Mouse (Mus musculus) adrenal gland, adult 2 months (tissue): ENCODE measurements at regions not wholly inside any gene's neighbourhood (a gene's known extent, or its start where the extent isn't known, plus 50 kb on each side); places are given as distances from the start of the nearest gene placed in this dataset.
A peak's percentile ranks its signal among the peaks of the same experiment; 100 is the strongest.
"Not testable (repeated sequence)": the region's sequence is repeated elsewhere in the genome, so short reads cannot be mapped to it uniquely, and the experiment has no call there.

Source experiments
- DNase-seq: peaks from one replicate; pipeline ENCODE4 v3.0.0; 2021

DNA sequence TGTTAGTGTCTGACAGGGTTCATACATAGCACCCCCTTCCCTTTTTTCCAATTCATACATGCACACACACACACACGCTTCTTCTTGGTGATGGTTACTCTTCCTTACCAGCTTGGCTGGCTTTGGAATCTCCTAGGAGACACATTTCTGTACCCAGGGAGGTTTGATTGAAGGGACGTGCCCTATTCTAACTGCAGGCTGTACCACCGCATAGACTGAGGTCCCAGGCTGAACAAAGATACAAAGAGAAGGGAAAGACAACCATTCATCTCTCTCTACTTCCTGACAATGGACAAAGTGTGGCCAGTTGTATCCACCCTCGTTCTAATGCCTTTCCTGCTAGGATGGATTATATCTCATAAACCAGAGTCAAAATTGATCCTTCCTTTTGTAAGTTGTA lies 100.0 kb downstream of the Raet1d start:
- DNase-seq = not testable (repeated sequence)

GRCm38 (mm10) chr10:22460818-22461479 lies 100.6 kb downstream of the Raet1d start:
- not testable (repeated sequence) for DNase-seq

- DNase-seq = not testable (repeated sequence)
Measured at GRCm38 (mm10) chr10:22461480-22462050, 101.2 kb downstream of the Raet1d start.

DNA sequence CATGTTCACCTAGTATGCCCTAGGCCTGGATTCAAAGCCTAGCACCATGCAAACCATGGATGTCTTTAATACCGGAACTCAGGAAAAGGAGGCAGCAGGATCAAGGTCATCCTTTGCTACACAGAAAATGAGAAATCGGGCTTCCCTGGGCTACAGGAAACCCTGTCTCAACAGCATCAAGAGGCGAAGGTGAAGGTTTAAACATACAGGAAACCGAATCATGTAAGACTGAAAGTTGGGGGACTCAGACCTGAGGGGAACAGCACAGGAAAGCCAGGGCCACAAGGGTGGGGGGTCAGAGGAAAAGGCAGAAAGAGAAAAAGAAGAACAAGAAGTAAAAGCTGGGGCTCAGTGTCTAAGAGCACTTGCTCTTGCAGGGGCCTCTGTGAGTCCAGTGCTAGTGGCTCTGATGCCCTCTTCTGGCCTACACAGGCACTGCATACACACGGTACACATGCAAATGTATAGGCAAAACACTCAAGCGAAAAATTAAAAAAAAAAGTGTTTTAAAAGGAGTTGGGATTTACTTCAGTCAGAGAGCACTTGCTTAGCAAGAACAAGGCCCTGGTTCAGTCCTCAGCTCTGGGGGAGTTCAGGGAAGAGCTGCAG lies 111.5 kb downstream of the Raet1d start:
- DNase-seq = not testable (repeated sequence)

DNA sequence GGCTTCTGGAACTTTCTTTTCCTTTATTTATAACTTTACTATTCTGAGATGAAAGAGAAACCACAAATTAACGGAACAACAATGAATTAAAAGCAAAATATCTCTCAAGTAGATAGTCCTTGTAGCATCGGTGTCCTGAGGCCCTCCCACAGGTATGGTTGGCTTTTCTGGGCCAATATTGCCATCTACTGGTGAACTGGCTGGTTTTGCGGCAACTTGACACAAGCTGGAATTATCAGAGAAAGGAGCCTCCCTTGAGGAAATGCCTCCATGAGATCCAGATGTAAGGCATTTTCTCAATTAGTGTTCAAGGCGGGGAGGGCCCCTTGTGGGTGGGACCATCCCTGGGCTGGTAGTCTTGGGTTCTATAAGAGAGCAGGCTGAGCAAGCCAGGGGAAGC lies 119.5 kb downstream of the Raet1d start:
- peak; percentile 16 for DNase-seq

DNA sequence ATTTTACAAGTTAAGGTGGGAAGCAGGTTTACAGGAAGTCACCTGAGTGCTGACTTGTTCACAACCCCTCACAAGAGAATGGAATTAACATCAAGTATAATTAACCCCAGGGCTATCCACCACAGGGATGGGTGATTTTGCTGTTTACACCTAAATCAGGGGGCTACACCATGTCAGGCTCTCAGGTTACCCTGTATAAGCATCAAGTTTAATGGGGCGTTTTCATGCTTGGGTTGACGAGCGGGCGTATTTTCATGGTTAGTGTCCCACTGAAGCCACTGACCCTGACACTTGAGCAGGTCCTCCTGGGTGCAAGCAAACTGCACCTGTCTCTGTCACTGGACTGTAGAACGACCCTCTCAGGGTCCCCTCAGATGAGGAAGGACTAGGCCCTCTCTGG lies 126.7 kb downstream of the Raet1d start:
- DNase-seq = not testable (repeated sequence)

- not testable (repeated sequence) for DNase-seq
Measured at GRCm38 (mm10) chr10:22491806-22492347, 131.5 kb downstream of the Raet1d start.

- no peak for DNase-seq
Measured at GRCm38 (mm10) chr10:22495975-22496496, 135.7 kb downstream of the Raet1d start.
